Mouse (Mus musculus): ENCODE results near the gene Setd7. TPM values are rescaled to one million over a fixed set of nuclear protein-coding genes. Genes with fewer than 3 reads are reported as not detected.

The Setd7 gene
- total and polyA plus RNA-seq, 3 experiments = 11.3 to 37.9 (median 15.3) TPM

GRCm38 (mm10) chr3:51468530-51468929, 92.1 kb downstream of the Setd7 start:
- DNase-seq (ENCODE audit: low read depth, low spot score) = no peak
- Histone ChIP-seq H3K4me1 (ENCODE audit: control insufficient read depth in 1 of 2, insufficient read depth in 2 of 2, low read length in 2 of 2) (peaks cover 0 to 24% of the 10 kb centered on the region in 2 experiments; a peak in 2 of 4 replicates), H3K27me3 (ENCODE audit: control insufficient read depth in 1 of 2, insufficient read depth in 2 of 2, low read length in 2 of 2) (no peaks in the 10 kb centered on the region), H3K9me3 (replicated peaks; ENCODE audit: insufficient read depth, low read length) (no peaks in the 10 kb centered on the region), H3K27ac (ENCODE audit: control insufficient read depth, low read depth, low read length) (no peak overlapping the region), H3K4me3 (ENCODE audit: control insufficient read depth in 1 of 2, insufficient read depth in 1 of 2, low read depth in 2 of 2, low read length in 2 of 2) (no peak overlapping the region), H3K79me2 (ENCODE audit: control insufficient read depth, insufficient read depth, low read length, poor library complexity) (no peaks in the 10 kb centered on the region), H3K36me3 (ENCODE audit: control insufficient read depth in 1 of 2, insufficient read depth in 2 of 2, low read length in 2 of 2) (peaks cover 21 to 73% of the 10 kb centered on the region in 2 experiments), H3K9ac (ENCODE audit: control insufficient read depth, low read depth, low read length, poor library complexity, severe bottlenecking) (no peak overlapping the region)
- no peak for TF ChIP-seq ZMIZ1 (IDR thresholded peaks at IDR 0.05; ENCODE audit: low read depth, low read length)
- TF ChIP-seq MAX (IDR thresholded peaks at IDR 0.05; ENCODE audit: low read length) = no peak
- no peak for TF ChIP-seq E2F4 (IDR thresholded peaks at IDR 0.05; ENCODE audit: borderline replicate concordance, low read depth, low read length)
- no peak for TF ChIP-seq ELF1 (IDR thresholded peaks at IDR 0.05; ENCODE audit: low read depth, low read length)
- TF ChIP-seq CHD2 (IDR thresholded peaks at IDR 0.05; ENCODE audit: low read length) = no peak
- no peak for TF ChIP-seq TAL1 (IDR thresholded peaks at IDR 0.05; ENCODE audit: low read length)
- no peak for TF ChIP-seq BHLHE40 (IDR thresholded peaks at IDR 0.05; ENCODE audit: borderline replicate concordance, low read depth, low read length)
- no peak for TF ChIP-seq RAD21 (IDR thresholded peaks at IDR 0.05; ENCODE audit: low read depth, low read length)
- peak; percentile 26; the same call in 1 of the 2 replicates for TF ChIP-seq ETS1 (IDR thresholded peaks at IDR 0.05; ENCODE audit: low read depth, low read length)
- no peak for TF ChIP-seq ZNF384 (IDR thresholded peaks at IDR 0.05; ENCODE audit: low read depth, low read length)
- TF ChIP-seq UBTF (IDR thresholded peaks at IDR 0.05; ENCODE audit: borderline replicate concordance, insufficient read depth, low read depth, low read length) = no peak
- TF ChIP-seq ZC3H11A (IDR thresholded peaks at IDR 0.05; ENCODE audit: low read depth, low read length) = no peak
- TF ChIP-seq MAZ (IDR thresholded peaks at IDR 0.05; ENCODE audit: low read depth, low read length) = no peak
- TF ChIP-seq POLR2AphosphoS2 (IDR thresholded peaks at IDR 0.05; ENCODE audit: low read length) = no peak
- no peak for TF ChIP-seq NELFE (IDR thresholded peaks at IDR 0.05; ENCODE audit: low read depth, low read length)
- TF ChIP-seq GABPA (IDR thresholded peaks at IDR 0.05; ENCODE audit: low read depth, low read length) = no peak
- no peak for TF ChIP-seq POLR2AphosphoS5 (IDR thresholded peaks at IDR 0.05; ENCODE audit: borderline replicate concordance, low read depth, low read length)
- peak; percentile 72 to 83 for TF ChIP-seq EP300 (IDR thresholded peaks at IDR 0.05; ENCODE audit: low read depth in 1 of 2, low read length in 2 of 2)
- TF ChIP-seq MYB (IDR thresholded peaks at IDR 0.05; ENCODE audit: low read depth, low read length) = peak; percentile 36; the same call in 1 of the 2 replicates
- peak; percentile 32; the same call in 1 of the 2 replicates for TF ChIP-seq SIN3A (IDR thresholded peaks at IDR 0.05; ENCODE audit: low read length)
- no peak for TF ChIP-seq POLR2A (IDR thresholded peaks at IDR 0.05; ENCODE audit: control insufficient read depth in 1 of 2, insufficient read depth in 1 of 2, low read depth in 1 of 2, low read length in 2 of 2, poor library complexity in 1 of 2)
- peak; percentile 96; the same call in 1 of the 2 replicates for TF ChIP-seq MEF2A (IDR thresholded peaks at IDR 0.05; ENCODE audit: extremely low read depth, insufficient replicate concordance, low read depth, low read length, poor library complexity, severe bottlenecking)
- peak; percentile 64; the same call in 1 of the 2 replicates for TF ChIP-seq GATA1 (IDR thresholded peaks at IDR 0.05; ENCODE audit: low read depth, low read length)
- no peak for TF ChIP-seq TBP (IDR thresholded peaks at IDR 0.05; ENCODE audit: low read depth, low read length)
- no peak for TF ChIP-seq SMC3 (IDR thresholded peaks at IDR 0.05; ENCODE audit: low read depth, low read length)
- no peak for TF ChIP-seq CHD1 (IDR thresholded peaks at IDR 0.05; ENCODE audit: low read depth, low read length)
- no peak for TF ChIP-seq CTCF (IDR thresholded peaks at IDR 0.05 in 2 of 3, conservative IDR thresholded peaks at IDR 0.05 in 1 of 3; ENCODE audit: control insufficient read depth in 1 of 3, insufficient read depth in 1 of 3, low read depth in 2 of 3, low read length in 3 of 3, poor library complexity in 1 of 3, severe bottlenecking in 1 of 3)
- TF ChIP-seq HCFC1 (IDR thresholded peaks at IDR 0.05; ENCODE audit: low read depth, low read length) = no peak
- no peak for TF ChIP-seq ZKSCAN1 (IDR thresholded peaks at IDR 0.05; ENCODE audit: low read depth, low read length)
- TF ChIP-seq MYC (IDR thresholded peaks at IDR 0.05; ENCODE audit: low read depth, low read length) = no peak
- no peak for TF ChIP-seq MXI1 (IDR thresholded peaks at IDR 0.05; ENCODE audit: low read depth, low read length)
- TF ChIP-seq RCOR1 (IDR thresholded peaks at IDR 0.05; ENCODE audit: low read depth, low read length) = peak; percentile 26; the same call in 1 of the 2 replicates
